Mouse (Mus musculus): ENCODE measurements at regions not wholly inside any gene's neighbourhood (a gene's known extent, or its start where the extent isn't known, plus 50 kb on each side); places are given as distances from the start of the nearest gene placed in this dataset.

DNA sequence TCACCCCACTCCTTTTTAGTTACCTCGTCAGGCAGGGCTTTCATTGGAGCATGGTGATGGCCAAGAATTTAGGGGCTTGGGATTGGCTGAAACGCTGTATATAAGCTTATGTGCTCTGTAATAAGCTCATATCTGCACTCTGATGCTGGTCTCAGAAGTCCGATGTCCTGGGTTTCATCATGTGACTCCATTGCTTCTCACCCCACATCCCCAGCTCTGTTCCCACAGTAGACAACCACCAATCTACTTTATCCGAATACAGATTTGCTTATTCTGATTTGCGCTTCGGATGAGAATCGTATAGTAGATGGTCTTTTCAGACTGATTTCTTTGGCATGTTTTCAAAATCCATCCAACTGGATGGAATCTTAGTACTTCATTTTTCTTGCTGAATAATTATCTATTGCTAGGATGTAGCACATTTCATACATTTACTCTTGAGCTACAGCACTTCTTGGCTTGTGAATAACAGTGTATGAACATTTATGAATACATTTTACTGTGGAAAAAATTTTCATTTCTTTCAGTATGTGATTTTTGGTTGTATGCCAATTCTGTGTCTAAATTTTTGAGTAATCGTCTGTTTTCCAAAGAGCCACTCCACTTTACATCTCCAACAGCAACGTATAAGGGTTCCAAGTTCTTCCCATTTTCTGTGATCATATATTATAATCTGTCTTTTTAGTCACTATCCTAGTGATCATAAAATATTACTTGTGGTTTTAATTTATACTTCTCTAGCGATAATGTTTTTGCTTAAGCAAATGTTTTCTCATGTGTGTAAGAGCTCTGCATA is 185.7 kb downstream of the Hace1 start:
- DNase-seq (ENCODE audit: low read depth, low spot score) = no peak

DNA sequence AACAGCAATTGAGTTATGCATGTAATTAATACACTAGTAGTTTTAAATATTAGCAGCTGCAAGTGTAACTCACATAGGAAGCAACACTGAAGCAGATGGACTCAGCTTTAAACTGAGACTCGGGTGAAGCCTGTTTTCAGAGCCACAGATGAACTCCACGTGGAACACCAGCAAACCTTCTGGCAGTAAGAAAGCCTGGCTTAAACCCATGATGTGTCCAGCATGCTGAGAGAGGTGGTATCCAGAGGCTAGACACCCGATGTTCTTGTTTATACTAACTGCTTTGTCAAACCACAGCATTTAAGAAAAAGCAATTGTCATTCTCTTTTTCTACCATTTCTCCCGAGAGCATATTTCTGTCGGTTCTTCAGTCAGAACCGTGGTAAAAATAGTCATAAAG is 202.1 kb downstream of the Hace1 start:
- no peak for DNase-seq (ENCODE audit: low read depth, low spot score)

DNA sequence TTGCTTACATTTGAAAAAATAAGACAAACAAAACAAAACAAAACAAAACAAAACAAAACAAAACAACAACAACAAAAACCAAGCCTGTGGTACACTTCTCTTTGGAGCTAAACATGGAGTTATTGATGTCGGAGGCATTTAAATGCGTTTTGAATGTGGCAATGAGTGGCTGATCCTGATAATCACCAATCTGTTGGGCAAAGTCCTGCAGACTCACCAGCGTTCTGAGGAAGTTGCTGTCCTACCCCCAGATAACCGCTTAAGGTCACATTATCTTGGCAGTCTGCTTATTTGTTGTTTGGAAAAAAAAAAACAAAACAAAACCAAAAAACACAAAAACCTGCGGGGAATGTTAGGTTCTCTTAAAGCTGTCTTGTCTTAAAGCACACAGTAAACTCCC is 205.4 kb downstream of the Hace1 start:
- DNase-seq (ENCODE audit: low read depth, low spot score) = no peak

DNA sequence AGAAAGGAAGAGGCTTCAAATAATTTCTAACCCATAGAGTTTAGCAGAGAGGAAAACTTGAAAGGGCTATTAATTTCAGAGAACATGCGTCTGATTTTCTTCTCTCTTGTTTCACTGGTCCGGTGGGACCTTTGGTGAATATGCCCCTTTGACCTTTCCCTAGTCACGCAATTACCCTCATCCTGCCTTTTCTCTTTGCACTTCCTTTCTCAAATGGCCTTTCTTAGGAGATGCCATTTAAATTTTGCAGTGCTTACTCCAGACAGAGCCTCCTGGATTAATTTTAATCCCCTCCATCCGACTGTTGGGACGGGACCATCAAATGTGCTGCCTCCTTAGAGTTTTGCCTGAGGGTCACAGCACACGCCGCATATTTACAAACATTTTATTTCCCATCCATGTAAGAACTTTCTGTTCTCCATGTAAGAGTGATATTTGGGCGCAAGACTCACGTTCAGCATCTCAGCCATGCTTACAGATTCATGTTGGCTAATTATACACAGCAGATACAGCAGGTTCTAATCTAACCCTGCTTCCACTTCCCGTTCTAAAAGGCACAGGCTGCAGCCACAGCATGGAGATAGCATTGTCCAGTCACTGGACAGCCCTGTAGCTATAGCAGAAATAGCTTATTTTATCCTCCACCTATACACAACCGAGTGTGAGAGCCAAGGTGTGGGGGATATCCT is 206.0 kb downstream of the Hace1 start:
- no peak for DNase-seq (ENCODE audit: low read depth, low spot score)

DNA sequence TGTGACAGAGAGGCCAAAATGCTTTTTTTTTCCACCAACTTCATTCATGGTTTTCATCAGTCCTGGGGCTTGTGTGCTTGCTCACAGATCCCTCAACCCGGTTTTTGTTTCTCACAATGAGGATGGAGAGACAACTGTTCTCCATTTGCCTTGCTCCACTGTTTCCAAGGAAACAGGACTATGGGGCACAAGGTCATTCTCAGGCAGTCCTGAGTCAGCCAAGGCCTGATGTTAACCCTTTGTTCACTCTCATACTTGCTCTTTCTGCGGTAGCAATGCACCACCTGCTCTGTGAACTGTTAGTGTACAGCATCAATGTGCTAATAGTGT is 206.5 kb downstream of the Hace1 start:
- no peak for DNase-seq (ENCODE audit: low read depth, low spot score)

DNA sequence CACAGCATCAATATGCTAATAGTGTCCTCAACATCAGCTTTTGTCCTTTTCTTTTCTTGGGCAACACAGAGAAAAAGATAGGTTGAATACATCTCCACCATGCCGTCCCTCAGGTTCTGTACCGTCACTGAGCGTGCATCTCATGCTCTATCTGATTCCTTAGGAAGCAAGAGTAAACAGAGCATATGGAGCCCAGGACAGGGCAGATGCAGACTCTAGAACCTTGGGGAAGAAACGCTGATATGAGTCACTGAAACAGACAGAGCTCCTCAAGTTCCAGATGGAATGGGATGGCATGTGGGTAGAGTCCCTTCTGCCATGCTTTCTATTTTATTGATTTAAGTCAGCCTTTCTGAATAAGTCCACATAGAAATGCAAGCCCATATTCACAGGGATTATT is 206.9 kb downstream of the Hace1 start:
- no peak for DNase-seq (ENCODE audit: low read depth, low spot score)

DNA sequence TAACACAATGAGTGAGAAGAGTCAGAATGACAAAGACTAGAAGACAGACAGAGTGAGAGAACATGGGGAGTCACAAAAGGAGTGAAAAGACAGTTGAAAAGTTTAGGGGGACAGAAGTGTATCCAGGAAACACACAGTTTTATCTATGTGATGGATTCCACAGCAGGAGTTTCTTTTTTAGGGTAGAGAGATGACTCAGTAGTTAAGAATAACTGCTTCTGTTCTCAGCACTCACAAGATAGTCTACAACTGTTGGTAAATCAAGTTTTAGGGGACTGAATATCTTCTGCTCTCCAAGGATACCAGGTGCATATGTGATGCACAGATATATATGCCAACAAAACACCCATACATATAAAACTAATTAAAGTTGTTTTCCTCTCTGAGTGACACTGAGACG is 210.7 kb downstream of the Hace1 start:
- no peak for DNase-seq (ENCODE audit: low read depth, low spot score)

DNA sequence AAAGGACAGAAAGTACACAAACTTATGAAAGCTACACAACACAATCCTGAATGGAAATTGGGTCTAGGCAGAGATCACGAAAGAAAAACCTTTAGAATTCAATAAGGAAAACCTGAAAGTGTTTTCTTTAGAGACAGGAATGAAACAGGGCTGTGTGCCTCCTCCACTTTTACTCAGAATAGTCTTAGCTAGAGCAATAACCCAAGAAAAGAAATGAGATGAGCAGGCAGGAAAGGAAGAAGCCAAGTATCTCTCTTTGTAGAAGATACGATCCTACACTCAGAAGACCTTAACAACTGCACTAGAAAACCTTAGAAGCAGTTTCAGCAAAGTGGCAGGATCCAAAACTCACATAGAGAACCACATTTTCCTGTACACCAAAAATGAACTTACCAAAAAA is 218.0 kb downstream of the Hace1 start:
- no peak for DNase-seq (ENCODE audit: low read depth, low spot score)

DNA sequence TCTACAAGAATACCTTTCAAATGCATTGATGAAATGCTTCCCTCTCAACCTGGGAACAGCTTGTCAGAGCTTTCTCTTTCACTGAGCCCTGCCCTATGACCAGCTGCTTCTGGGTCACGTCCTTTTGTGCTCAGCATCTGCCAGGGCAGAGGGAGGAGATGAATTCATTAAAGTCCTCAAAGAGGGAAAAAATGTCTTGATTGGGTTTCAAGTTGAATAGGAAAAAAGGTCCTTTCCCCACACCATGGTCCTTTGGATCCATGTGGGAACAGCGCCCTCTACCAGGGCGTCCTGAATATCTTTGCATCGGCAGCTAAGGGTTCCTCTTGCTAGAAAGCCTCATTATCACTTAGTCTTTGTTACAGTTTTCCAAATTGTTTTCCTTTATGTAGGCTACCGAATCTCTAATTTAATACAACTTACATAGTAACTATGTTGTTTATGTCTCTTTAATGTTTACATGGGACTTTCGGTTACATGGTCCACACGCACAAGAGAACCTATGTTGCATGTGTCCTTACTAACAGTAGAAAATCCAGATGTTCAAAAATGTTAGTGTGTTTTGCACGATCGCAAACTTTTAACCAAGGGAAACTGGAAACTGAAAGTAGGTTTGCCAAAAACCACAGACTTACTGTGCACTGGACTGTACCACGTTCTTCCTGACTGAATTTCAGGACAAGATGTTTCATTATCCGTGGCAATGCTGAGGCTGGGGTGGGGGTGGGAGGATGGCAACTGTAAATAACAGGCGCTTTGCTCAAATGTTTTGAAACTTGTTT is 222.6 kb downstream of the Hace1 start:
- DNase-seq (ENCODE audit: low read depth, low spot score) = no peak

DNA sequence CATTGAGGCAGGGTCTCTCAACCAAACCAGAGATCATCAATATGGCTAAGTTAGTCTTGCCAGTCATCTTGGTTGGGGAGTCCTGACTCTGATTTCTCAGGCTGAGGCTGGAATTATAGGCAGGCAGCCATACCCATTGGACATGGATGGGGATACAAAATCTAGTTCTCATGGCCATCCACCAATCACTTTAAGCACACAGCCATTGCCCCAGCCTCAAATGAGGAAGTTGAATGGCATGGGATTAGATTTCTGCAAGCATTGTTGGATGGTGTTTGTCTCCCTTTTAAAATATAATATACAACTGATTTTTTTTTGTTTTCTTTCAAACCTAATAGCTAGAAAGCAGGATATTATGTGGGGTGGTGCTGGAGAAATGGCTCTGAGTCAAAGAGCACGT is 223.8 kb downstream of the Hace1 start:
- DNase-seq (ENCODE audit: low read depth, low spot score) = no peak

DNA sequence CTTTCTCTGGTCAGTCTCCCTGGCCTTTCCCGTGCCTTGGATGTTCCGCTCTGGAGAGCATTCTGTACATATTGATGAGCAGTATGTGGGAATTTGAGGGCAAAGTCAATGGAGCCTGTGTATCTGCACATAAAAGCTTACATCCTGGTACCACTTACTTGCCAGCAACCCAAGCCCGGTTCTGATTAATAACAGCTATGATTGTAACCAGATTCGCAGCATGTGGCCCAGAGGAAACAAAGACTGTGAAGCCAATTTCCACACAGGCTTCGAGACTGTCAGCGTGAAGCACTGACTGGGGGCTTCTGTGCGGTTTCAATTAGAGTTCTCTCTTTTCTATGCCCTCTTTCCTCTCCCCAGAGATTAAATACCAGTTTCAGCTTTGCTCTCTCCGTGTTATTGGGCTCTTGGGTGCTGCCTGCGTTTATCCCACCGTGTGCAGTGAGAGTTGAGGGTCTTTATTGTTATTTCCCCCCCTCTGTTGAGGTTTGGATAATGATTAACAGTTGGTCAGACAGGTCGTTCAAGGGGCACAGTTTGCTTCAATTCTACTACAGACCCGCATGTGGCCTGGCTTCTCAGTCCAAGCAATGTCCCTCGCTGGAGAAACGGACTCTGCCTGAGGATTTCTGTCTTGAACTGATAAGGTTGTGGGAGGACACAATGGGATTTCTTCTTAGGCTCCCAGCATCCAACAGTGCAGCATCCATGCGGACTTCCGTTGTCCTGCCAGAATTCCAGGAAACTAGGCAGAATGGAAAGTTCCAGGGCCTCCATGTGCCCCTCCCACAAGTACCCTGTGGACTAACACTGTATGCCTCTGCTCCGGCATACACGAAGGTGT is 229.6 kb downstream of the Hace1 start:
- DNase-seq (ENCODE audit: low read depth, low spot score) = no peak

DNA sequence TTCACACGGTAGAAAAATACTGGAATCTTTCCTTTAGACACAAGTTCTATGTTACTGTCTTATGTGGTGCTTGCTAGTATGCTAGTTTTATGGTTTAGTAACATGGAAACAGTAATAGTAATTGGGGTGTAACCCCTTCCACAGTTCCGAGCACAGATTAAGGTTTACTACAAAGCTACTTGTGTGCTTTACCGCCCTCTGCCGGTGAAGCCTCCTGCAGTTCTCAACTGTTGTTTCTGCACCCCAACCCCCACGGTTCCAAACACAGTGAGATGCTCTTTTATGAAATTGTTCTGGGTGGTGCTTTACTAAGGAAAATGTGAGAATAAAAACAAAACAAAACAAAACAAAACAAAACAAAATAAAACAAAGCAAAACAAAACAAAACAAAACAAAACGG is 234.3 kb downstream of the Hace1 start:
- DNase-seq (ENCODE audit: low read depth, low spot score) = no peak

DNA sequence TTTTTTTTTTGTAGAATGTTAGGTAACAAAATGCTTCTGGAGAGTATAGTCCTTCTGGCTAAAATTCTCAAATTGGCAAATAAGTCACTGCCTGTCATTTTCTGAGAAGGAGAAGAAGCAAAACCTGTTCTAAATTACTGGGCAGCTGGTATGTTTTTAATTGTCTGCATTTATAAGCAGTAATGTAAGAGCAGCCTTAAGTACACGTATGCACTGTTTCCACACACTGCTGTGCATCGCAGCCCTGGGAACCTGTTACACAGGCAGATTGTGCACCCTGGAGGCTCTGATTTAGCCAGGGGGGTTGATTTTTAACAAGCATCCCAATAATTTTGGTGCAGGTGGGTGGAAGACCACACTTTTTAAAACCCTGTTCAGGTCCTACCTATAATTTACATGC is 236.2 kb downstream of the Hace1 start:
- no peak for DNase-seq (ENCODE audit: low read depth, low spot score)

DNA sequence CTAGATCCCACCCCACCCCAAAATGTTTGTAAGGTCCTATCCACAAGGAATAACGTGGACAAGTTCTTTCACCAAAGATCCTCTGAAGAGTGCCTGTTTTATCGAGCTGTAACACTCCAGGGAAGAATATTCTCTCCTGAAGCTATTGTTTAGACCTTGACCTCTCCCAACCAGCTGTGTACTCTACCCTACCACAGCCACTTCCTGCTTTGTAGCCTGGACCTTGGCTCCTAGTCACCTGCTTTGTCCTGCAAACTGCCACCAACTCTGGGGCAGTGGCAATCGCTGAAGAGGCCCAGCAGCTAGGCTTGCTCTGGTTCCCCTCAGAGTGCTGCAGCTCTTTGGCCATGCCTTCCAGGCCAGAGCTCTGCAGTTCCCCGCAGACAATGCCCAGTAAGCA is 239.1 kb downstream of the Hace1 start:
- no peak for DNase-seq (ENCODE audit: low read depth, low spot score)

DNA sequence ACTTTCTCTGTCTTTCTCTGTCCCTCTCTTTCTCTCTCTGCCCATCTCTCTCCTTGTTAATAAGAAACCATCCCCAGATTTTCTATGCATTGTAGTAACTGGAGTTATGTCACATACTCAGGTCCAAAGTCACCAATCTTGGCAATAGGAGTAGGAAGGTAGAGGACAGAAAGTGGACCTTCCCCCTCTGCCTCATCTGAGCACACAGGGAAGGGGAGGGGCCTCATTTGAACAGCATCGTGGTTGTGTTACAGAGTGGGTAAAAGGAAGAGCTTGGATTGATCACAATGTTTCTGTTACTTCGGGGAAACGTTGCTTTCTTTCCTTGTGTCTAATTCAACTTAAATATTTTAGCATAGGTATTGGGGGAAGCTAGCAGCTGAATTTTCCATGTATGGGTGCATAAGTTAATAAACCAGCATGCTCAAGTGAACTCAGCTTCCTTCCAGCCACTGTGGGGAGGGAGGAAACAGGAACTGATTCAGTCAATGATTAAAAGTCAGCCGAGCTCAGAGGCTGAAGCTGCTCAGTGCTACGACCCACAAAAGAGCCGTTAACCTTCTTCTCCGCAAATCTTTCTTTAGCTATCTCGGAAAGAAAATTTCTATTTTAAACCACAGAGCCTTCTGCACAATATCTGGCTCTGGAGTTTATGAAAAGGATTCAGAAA is 243.5 kb downstream of the Hace1 start:
- no peak for DNase-seq (ENCODE audit: low read depth, low spot score)

DNA sequence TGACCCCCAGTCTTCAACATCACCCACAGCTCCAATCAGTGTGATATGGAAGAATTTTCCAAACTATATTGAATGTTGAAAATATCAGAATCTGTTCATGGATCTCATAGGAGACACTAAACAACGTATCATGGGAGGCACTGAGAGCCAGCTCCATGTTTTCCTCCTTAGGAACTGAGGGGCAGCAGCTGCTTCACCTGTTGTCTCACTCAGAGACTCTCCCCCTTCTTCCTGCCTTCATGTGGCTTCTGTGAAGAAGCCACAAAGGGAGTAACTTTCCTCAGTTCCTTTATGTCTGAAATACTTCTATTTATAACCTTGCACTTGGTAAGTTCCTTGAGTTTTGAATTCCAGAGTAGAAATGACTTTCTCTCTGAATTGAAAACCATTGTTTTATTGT is 244.6 kb downstream of the Hace1 start:
- no peak for DNase-seq (ENCODE audit: low read depth, low spot score)

DNA sequence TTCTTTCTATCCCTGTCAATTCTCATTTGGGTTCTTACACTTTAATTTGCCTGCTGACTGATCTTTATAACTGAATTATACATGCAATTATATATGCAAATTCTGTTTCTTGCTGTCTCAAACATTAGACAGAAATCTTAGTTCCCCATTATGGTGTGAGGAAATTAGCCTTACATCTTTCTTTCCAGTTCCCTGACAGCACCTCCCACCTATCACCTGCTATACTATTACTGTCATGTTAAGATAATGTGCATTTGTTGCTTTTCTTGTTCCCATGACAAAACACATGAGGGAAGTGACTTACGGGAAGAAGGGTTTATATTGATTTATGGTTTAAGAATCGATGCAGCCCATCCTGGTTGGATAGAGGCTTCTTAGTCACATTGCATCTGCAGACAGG is 246.0 kb downstream of the Hace1 start:
- DNase-seq (ENCODE audit: low read depth, low spot score) = no peak

DNA sequence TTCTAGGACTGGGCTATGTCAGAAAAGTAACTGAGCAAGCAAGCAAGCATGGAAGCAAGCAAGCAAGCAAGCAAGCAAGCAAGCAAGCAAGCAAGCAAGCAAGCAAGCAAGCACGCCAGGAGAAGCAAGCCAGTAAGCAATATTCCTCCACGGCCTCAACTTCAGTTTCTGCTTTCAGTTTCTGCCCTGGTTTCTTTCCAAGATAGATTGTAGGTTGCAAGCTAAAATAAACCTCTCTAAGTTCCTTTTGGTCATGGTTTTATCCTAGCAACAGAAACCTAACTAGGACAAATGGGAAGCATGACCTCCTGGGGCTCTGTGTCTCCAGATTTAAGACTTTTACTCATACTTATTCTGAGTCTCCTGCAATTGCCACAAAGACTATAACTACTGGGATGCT is 271.0 kb downstream of the Hace1 start:
- no peak for DNase-seq (ENCODE audit: low read depth, low spot score)

DNA sequence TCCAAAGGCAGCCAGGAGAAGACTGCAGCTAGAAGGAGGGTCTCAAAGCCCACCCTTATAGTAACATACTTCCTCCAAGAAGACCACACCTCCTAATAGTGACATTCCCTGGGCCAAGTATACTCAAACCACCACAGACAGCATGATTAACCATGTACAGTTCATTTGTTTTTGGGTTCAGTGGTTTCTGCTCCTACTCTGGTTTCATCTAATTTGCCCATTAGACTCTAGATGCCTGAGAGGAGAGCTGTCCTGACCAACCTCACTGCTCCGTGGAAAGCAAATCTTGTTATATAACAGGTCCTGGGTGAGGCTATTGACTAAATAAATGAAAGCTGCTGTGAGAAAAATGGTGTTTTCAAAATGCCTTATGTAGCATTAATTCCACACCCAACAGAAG is 272.2 kb downstream of the Hace1 start:
- no peak for DNase-seq (ENCODE audit: low read depth, low spot score)

DNA sequence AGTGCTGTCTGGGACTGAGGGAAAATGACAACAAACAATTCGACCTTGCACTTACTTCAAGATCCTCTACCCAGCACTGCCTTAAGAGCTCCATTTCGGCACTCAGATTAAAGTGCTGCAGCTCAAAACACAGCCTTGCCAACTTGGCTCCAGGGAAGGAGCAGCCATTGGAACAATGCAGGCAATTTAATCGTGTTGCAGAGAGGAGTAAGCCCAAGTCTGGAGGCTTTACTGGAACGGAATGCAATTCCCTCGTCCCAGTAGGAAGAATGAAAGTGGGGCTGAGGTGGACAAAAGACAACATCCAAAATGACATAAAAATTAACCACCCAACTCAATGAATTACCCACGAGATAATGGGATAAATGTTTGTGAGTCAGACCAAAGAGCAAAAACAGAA is 273.0 kb downstream of the Hace1 start:
- no peak for DNase-seq (ENCODE audit: low read depth, low spot score)

DNA sequence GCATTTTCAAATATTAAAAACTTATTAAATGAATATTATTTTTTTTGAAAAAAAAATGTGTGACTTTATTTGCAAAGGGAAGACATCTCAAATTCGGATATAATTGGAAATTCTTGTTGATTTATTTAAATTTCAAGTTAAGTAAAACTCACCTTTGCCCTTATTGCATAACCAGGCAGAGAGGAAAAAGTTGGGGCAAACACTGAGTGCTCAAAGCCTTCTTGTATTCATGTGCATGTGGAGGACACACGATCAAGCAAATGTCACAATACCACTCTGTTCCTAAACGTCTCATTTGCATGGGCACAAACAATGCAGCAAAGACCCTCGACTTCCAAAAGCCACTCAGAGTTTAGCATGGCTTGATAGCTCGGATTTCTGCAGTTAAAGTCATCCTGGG is 275.1 kb downstream of the Hace1 start:
- no peak for DNase-seq (ENCODE audit: low read depth, low spot score)

All from retina, postnatal 7 days (tissue).